Mouse (Mus musculus): ENCODE results near the gene Cd40lg. TPM values are rescaled to one million over a fixed set of nuclear protein-coding genes. Genes with fewer than 3 reads are reported as not detected.

Gene Cd40lg
- polyA plus RNA-seq, 1 experiment from 2014 or later: not detected

DNA sequence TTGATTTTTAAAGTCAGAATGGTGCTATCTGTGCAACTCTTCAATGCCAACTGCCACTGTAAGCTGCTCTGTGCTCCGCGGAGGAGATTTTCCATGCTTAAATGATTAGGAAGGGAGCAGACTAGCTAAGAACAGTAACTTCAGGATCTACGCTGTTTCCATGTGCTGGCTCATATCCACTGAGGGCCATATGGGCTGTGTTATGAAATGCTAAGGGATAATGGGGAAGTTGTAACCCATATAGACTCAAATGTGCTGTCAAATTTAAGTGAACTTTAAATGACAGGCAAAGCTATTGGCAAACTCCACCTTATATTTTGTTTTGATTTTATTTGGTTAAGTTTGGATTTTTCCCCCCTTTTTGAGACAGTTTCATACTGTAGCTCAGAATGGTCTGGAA is 919 bp downstream of the Cd40lg start:
- ATAC-seq (replicated peaks; ENCODE audit: insufficient number of reproducible peaks, insufficient read depth, low FRiP score, low read depth): no peak
- no peak overlapping the region for H3K4me3 ChIP-seq
- H3K27ac ChIP-seq: no peak overlapping the region
- H3K4me2 ChIP-seq: no peak overlapping the region
- no peaks in the 10 kb centered on the region for H3K27me3 ChIP-seq
- no peaks in the 10 kb centered on the region for H3K4me1 ChIP-seq (replicated peaks)
- 77% methylated on average over 3 of the region's 3 CpGs for WGBS
- no peaks in the 10 kb centered on the region for H3K9me3 ChIP-seq (replicated peaks)
- no peaks in the 10 kb centered on the region for H3K36me3 ChIP-seq
- no peak overlapping the region for H3K9ac ChIP-seq

DNA sequence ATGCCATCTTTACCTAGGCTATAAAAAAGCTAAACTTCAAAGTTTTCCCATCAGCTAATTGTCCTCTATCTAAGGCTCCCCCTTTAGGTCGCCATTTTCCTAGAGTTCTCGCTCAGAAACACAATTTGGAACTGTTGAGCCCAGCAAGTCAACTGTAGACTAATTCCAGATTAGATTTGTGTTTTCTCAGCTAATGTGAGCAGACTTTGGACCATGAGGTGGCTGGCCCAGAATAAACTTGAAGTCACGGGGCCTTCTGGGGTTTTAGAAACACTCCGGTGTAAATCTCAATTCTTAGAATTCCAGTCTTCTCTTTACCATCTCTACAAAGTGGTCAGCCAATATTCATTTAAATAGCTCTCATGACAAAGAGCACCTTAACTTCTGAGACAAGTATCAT is 3.6 kb downstream of the Cd40lg start:
- H3K27ac ChIP-seq: no peak overlapping the region
- WGBS: 84% methylated on average over 4 of the region's 4 CpGs
- no peaks in the 10 kb centered on the region for H3K27me3 ChIP-seq
- no peak overlapping the region for H3K4me2 ChIP-seq
- no peak for ATAC-seq (replicated peaks; ENCODE audit: insufficient number of reproducible peaks, insufficient read depth, low FRiP score, low read depth)
- no peak overlapping the region for H3K4me3 ChIP-seq
- no peak overlapping the region for H3K9ac ChIP-seq
- no peaks in the 10 kb centered on the region for H3K4me1 ChIP-seq (replicated peaks)
- H3K36me3 ChIP-seq: no peaks in the 10 kb centered on the region
- H3K9me3 ChIP-seq (replicated peaks): no peaks in the 10 kb centered on the region

DNA sequence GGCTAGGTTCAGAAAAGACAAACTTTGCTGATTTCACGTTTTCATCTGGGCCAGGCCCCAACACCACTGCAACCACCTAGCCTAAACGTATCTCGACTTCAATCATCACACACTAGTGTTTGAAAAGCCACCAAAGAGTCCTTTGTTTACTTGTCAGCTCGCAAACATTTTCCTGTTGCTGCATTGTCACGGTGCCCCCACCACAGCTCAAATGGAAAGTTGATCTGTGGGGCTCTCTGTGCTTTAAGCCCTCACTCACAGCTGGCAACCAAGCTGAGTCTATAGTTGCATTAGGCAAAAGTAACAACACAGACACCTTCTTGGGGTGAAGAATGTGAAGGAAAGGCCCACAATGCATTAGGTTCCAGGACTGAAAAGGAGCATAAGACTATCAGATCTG is 4.3 kb downstream of the Cd40lg start:
- ATAC-seq (replicated peaks; ENCODE audit: insufficient number of reproducible peaks, insufficient read depth, low FRiP score, low read depth): no peak
- no peak overlapping the region for H3K4me3 ChIP-seq
- H3K9me3 ChIP-seq (replicated peaks): no peaks in the 10 kb centered on the region
- no peaks in the 10 kb centered on the region for H3K36me3 ChIP-seq
- no peaks in the 10 kb centered on the region for H3K4me1 ChIP-seq (replicated peaks)
- no peak overlapping the region for H3K9ac ChIP-seq
- H3K27ac ChIP-seq: no peak overlapping the region
- H3K27me3 ChIP-seq: no peaks in the 10 kb centered on the region
- no peak overlapping the region for H3K4me2 ChIP-seq
- WGBS: 60% methylated on average over 5 of the region's 5 CpGs

DNA sequence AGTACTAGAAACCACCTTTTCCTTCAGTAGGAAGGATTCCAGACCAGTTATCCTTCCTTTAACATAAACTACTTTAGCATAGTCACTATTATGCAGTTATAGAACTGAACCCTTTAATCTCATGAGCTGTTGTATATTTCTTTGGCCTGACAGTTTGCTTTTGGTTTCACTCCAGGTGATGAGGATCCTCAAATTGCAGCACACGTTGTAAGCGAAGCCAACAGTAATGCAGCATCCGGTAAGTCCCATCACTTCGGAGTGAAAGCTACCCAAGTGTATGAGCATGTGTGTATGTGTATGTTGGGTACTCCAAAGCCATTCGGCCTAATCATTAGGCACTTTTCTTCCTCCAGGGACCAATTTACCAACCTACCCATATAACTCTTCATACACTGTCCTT is 7.6 kb downstream of the Cd40lg start:
- Histone ChIP-seq H3K9ac (no peak overlapping the region), H3K27ac (no peak overlapping the region), H3K4me3 (no peak overlapping the region), H3K27me3 (no peaks in the 10 kb centered on the region), H3K36me3 (no peaks in the 10 kb centered on the region), H3K4me1 (replicated peaks) (no peaks in the 10 kb centered on the region), H3K4me2 (no peak overlapping the region), H3K9me3 (replicated peaks) (no peaks in the 10 kb centered on the region)
- 88% methylated on average over 5 of the region's 5 CpGs for WGBS
- no peak for ATAC-seq (replicated peaks; ENCODE audit: insufficient number of reproducible peaks, insufficient read depth, low FRiP score, low read depth)

DNA sequence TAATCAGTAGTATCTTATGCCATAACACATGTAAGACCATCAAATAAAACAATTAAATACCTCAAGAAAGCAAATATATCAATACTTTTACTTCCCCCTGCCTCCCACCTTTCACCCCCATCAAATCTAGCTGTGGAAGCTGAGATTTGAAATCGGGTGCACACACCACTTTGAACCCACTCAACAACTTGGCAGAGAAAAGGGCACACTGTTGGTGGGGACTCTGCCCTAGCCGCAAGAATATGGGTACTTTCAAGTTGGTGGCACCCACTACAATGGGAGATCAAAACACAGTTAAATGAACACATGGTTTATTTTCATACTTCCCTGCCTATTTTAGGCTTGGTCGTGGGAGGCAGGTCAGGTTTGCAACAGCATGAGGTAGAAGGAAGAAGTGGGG is 9.9 kb downstream of the Cd40lg start:
- 77% methylated on average over 3 of the region's 3 CpGs for WGBS
- Histone ChIP-seq H3K4me2 (no peak overlapping the region), H3K36me3 (no peaks in the 10 kb centered on the region), H3K27me3 (no peaks in the 10 kb centered on the region), H3K27ac (no peak overlapping the region), H3K4me3 (no peak overlapping the region), H3K9me3 (replicated peaks) (no peaks in the 10 kb centered on the region), H3K4me1 (replicated peaks) (no peaks in the 10 kb centered on the region), H3K9ac (no peak overlapping the region)
- no peak for ATAC-seq (replicated peaks; ENCODE audit: insufficient number of reproducible peaks, insufficient read depth, low FRiP score, low read depth)

DNA sequence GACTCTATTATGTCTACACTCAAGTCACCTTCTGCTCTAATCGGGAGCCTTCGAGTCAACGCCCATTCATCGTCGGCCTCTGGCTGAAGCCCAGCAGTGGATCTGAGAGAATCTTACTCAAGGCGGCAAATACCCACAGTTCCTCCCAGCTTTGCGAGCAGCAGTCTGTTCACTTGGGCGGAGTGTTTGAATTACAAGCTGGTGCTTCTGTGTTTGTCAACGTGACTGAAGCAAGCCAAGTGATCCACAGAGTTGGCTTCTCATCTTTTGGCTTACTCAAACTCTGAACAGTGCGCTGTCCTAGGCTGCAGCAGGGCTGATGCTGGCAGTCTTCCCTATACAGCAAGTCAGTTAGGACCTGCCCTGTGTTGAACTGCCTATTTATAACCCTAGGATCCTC is 11.4 kb downstream of the Cd40lg start:
- WGBS: 74% methylated on average over 10 of the region's 10 CpGs
- no peaks in the 10 kb centered on the region for H3K36me3 ChIP-seq
- H3K9ac ChIP-seq: no peak overlapping the region
- H3K27me3 ChIP-seq: no peaks in the 10 kb centered on the region
- no peaks in the 10 kb centered on the region for H3K4me1 ChIP-seq (replicated peaks)
- no peak overlapping the region for H3K4me3 ChIP-seq
- H3K4me2 ChIP-seq: no peak overlapping the region
- H3K27ac ChIP-seq: no peak overlapping the region
- no peak for ATAC-seq (replicated peaks; ENCODE audit: insufficient number of reproducible peaks, insufficient read depth, low FRiP score, low read depth)
- no peaks in the 10 kb centered on the region for H3K9me3 ChIP-seq (replicated peaks)

DNA sequence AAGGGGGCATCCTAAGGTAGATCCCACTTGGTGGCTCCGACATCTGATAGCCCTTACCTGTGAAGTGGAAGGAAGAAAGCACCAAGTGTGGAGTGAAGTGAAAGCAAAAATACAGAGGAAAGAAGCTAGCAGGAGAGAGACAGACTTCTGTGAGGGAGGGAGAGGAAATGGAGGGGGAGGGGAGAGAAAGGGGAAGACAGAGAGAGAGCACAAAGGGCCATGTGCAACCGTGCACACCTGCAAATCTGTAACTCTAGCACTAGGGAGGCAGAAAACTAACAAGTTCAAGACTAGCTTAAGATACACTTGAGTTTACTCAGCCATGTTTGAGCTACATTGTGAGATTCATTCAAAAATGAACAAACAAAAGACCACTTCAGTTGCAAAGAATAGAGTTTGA is 16.2 kb downstream of the Cd40lg start:
- ATAC-seq (replicated peaks; ENCODE audit: insufficient number of reproducible peaks, insufficient read depth, low FRiP score, low read depth): no peak
- Histone ChIP-seq H3K4me3 (no peak overlapping the region), H3K9me3 (replicated peaks) (no peaks in the 10 kb centered on the region), H3K27ac (no peak overlapping the region), H3K9ac (no peak overlapping the region), H3K4me2 (no peak overlapping the region), H3K36me3 (no peaks in the 10 kb centered on the region), H3K27me3 (no peaks in the 10 kb centered on the region), H3K4me1 (replicated peaks) (no peaks in the 10 kb centered on the region)
- WGBS: 65% methylated on average over 2 of the region's 2 CpGs

GRCm38 (mm10) chrX:57233596-57233995 is 21.7 kb downstream of the Cd40lg start:
- Histone ChIP-seq H3K4me2 (no peak overlapping the region), H3K36me3 (no peaks in the 10 kb centered on the region), H3K27me3 (no peaks in the 10 kb centered on the region), H3K9me3 (replicated peaks) (no peaks in the 10 kb centered on the region), H3K4me1 (replicated peaks) (no peaks in the 10 kb centered on the region), H3K27ac (no peak overlapping the region), H3K9ac (no peak overlapping the region), H3K4me3 (no peak overlapping the region)
- WGBS: 58% methylated on average over 2 of the region's 2 CpGs
- ATAC-seq (replicated peaks; ENCODE audit: insufficient number of reproducible peaks, insufficient read depth, low FRiP score, low read depth): no peak

GRCm38 (mm10) chrX:57235982-57236381 is 24.0 kb downstream of the Cd40lg start:
- ATAC-seq (replicated peaks; ENCODE audit: insufficient number of reproducible peaks, insufficient read depth, low FRiP score, low read depth): no peak
- Histone ChIP-seq H3K36me3 (no peaks in the 10 kb centered on the region), H3K27ac (no peak overlapping the region), H3K27me3 (no peaks in the 10 kb centered on the region), H3K4me3 (no peak overlapping the region), H3K4me2 (no peak overlapping the region), H3K4me1 (replicated peaks) (no peaks in the 10 kb centered on the region), H3K9ac (no peak overlapping the region), H3K9me3 (replicated peaks) (no peaks in the 10 kb centered on the region)
- WGBS: 63% methylated on average over 4 of the region's 4 CpGs

- no peak for ATAC-seq (replicated peaks; ENCODE audit: insufficient number of reproducible peaks, insufficient read depth, low FRiP score, low read depth)
- no peak overlapping the region for H3K9ac ChIP-seq
- WGBS: 65% methylated on average over 3 of the region's 3 CpGs
These were observed 26.6 kb downstream of the Cd40lg start for GRCm38 (mm10) chrX:57238572-57238971.

GRCm38 (mm10) chrX:57253329-57254055 is 41.5 kb downstream of the Cd40lg start:
- ATAC-seq (replicated peaks; ENCODE audit: insufficient number of reproducible peaks, insufficient read depth, low FRiP score, low read depth): 0 out of 2 replicates have a peak, but pooled peaks have one; percentile 27
- Histone ChIP-seq H3K9me3 (replicated peaks) (no peaks in the 10 kb centered on the region), H3K4me1 (replicated peaks) (no peaks in the 10 kb centered on the region), H3K4me2 (no peak overlapping the region), H3K27ac (no peak overlapping the region), H3K9ac (no peak overlapping the region), H3K4me3 (no peak overlapping the region), H3K27me3 (no peaks in the 10 kb centered on the region), H3K36me3 (no peaks in the 10 kb centered on the region)
- 49% methylated on average over 7 of the region's 7 CpGs for WGBS

More at GRCm38 (mm10) chrX:57238572-57238971, 26.6 kb downstream of the Cd40lg start:
- Histone ChIP-seq H3K36me3 (no peaks in the 10 kb centered on the region), H3K4me3 (no peak overlapping the region), H3K4me2 (no peak overlapping the region), H3K27me3 (no peaks in the 10 kb centered on the region), H3K4me1 (replicated peaks) (no peaks in the 10 kb centered on the region), H3K9me3 (replicated peaks) (no peaks in the 10 kb centered on the region), H3K27ac (no peak overlapping the region)

GRCm38 (mm10) chrX:57260744-57261143 is 48.8 kb downstream of the Cd40lg start:
- Histone ChIP-seq H3K27ac (no peak overlapping the region), H3K4me3 (no peak overlapping the region), H3K4me1 (replicated peaks) (no peaks in the 10 kb centered on the region), H3K4me2 (no peak overlapping the region), H3K9me3 (replicated peaks) (no peaks in the 10 kb centered on the region), H3K36me3 (no peaks in the 10 kb centered on the region), H3K27me3 (no peaks in the 10 kb centered on the region), H3K9ac (no peak overlapping the region)
- ATAC-seq (replicated peaks; ENCODE audit: insufficient number of reproducible peaks, insufficient read depth, low FRiP score, low read depth): no peak
- WGBS: 57% methylated on average over 2 of the region's 2 CpGs
